Comparison of ENCODE assay signal across 28 mouse cellular contexts in genomic region chr7:68603711-68604110, GRCm38 (mm10).
"Had no signal": no experiment of that assay in that cellular context is flagged by ENCODE, and none has a peak within 500 bp of the region (broad histone marks: within the 10 kb centered on the region; RNA-seq: fewer than 3 reads in every experiment).

No protein-coding gene starts in this region.

- DNase-seq: cerebellum, adult 2 months; cerebellum, adult 8-10 months; cerebellum, adult 9-10 months; cerebellum, adult 9-11 months; cerebellum, postnatal 10 days; cerebellum, postnatal 14 days; cerebellum, postnatal 25 days; cerebellum, postnatal 36 days; embryo, embryonic 11 days; forebrain, postnatal 0 days; gastrocnemius, adult 2 months; gastrocnemius, postnatal 10 days; gastrocnemius, postnatal 14 days; gastrocnemius, postnatal 25 days; gastrocnemius, postnatal 36 days; heart, adult 18-20 months; heart, adult 2 months had no signal

- H3K4me2 ChIP-seq: embryonic facial prominence, embryonic 12.5 days; embryonic facial prominence, embryonic 13.5 days; embryonic facial prominence, embryonic 15.5 days; forebrain, embryonic 12.5 days; forebrain, embryonic 13.5 days; forebrain, embryonic 15.5 days had no signal

- H3K27me3 ChIP-seq: embryonic facial prominence, embryonic 12.5 days; embryonic facial prominence, embryonic 15.5 days; forebrain, embryonic 12.5 days; forebrain, embryonic 15.5 days had no signal

- H3K9me3 ChIP-seq: embryonic facial prominence, embryonic 10.5 days; embryonic facial prominence, embryonic 12.5 days; embryonic facial prominence, embryonic 13.5 days; embryonic facial prominence, embryonic 15.5 days; forebrain, embryonic 10.5 days; forebrain, embryonic 12.5 days; forebrain, embryonic 13.5 days; forebrain, embryonic 15.5 days had no signal

- H3K9ac ChIP-seq: embryonic facial prominence, embryonic 12.5 days; embryonic facial prominence, embryonic 13.5 days; embryonic facial prominence, embryonic 15.5 days; forebrain, embryonic 12.5 days; forebrain, embryonic 13.5 days; forebrain, embryonic 15.5 days; forebrain, postnatal 0 days had no signal

- H3K4me3 ChIP-seq: embryonic facial prominence, embryonic 10.5 days; embryonic facial prominence, embryonic 12.5 days; embryonic facial prominence, embryonic 13.5 days; embryonic facial prominence, embryonic 15.5 days; erythroblast, embryonic 14.5 days; forebrain, embryonic 10.5 days; forebrain, embryonic 12.5 days; forebrain, embryonic 13.5 days; forebrain, embryonic 15.5 days; gastrocnemius, adult 2 months; heart, adult 2 months had no signal

- H3K27ac ChIP-seq: embryonic facial prominence, embryonic 10.5 days; embryonic facial prominence, embryonic 12.5 days; embryonic facial prominence, embryonic 13.5 days; embryonic facial prominence, embryonic 15.5 days; forebrain, embryonic 10.5 days; forebrain, embryonic 12.5 days; forebrain, embryonic 13.5 days; forebrain, embryonic 15.5 days; gastrocnemius, adult 2 months; heart, adult 2 months had no signal

- H3K4me1 ChIP-seq: embryonic facial prominence, embryonic 10.5 days; embryonic facial prominence, embryonic 12.5 days; embryonic facial prominence, embryonic 13.5 days; embryonic facial prominence, embryonic 15.5 days had no signal

- ATAC-seq: forebrain, embryonic 13.5 days; forebrain, embryonic 14.5 days; forebrain, embryonic 15.5 days; forebrain, embryonic 16.5 days; forebrain, postnatal 0 days had no signal

- H3K36me3 ChIP-seq: embryonic facial prominence, embryonic 10.5 days; embryonic facial prominence, embryonic 12.5 days; embryonic facial prominence, embryonic 13.5 days; embryonic facial prominence, embryonic 15.5 days; forebrain, embryonic 10.5 days; forebrain, embryonic 12.5 days; forebrain, embryonic 15.5 days had no signal
